Comparison of ENCODE assay signal across 17 mouse cellular contexts in genomic region chr2:157397376-157397775, GRCm38 (mm10). TPM values are rescaled to one million over a fixed set of nuclear protein-coding genes. Genes with fewer than 3 reads are reported as not detected.
"Had no signal": no experiment of that assay in that cellular context is flagged by ENCODE, and none has a peak within 500 bp of the region (broad histone marks: within the 10 kb centered on the region; RNA-seq: fewer than 3 reads in every experiment).

No protein-coding gene starts in this region.

- ATAC-seq: hindbrain, postnatal 0 days; intestine, embryonic 15.5 days; midbrain, embryonic 15.5 days had no signal

- H3K9ac ChIP-seq: intestine, embryonic 15.5 days; liver, embryonic 14.5 days; midbrain, embryonic 15.5 days; neural tube, embryonic 13.5 days had no signal

- H3K9me3 ChIP-seq: intestine, embryonic 15.5 days; limb, embryonic 12.5 days; midbrain, embryonic 15.5 days; neural tube, embryonic 13.5 days had no signal

- H3K4me3 ChIP-seq: intestine, embryonic 15.5 days; limb, embryonic 12.5 days; midbrain, embryonic 15.5 days; neural tube, embryonic 13.5 days had no signal

- DNase-seq: kidney, adult 8-10 months; kidney, postnatal 36 days; layer of hippocampus, adult 9-11 months; layer of hippocampus, postnatal 36 days; retina, postnatal 1 day; thymus, adult 18-20 months; thymus, postnatal 14 days had no signal

- H3K4me1 ChIP-seq: limb, embryonic 12.5 days; midbrain, embryonic 15.5 days had no signal

- H3K4me2 ChIP-seq: intestine, embryonic 15.5 days; limb, embryonic 12.5 days; midbrain, embryonic 15.5 days; neural tube, embryonic 13.5 days had no signal

- H3K27ac ChIP-seq: hindbrain, postnatal 0 days; limb, embryonic 12.5 days; liver, embryonic 14.5 days; macrophage; neural tube, embryonic 13.5 days had no signal

- H3K27me3 ChIP-seq: intestine, embryonic 15.5 days; limb, embryonic 12.5 days; midbrain, embryonic 15.5 days; neural tube, embryonic 13.5 days had no signal

RNA-seq across cellular contexts. Expression of gene Ghrh, which starts 50.1 kb away (rescaled TPM):
- polyA plus RNA-seq: kidney, embryonic 16.5 days; limb, embryonic 12.5 days; liver, adult 2 months; macrophage; spleen, adult 2 months had no signal
